Mouse (Mus musculus): ENCODE data around the gene Ptpn3. TPM values are rescaled to one million over a fixed set of nuclear protein-coding genes. Genes with fewer than 3 reads are reported as not detected.

Ptpn3 gene
- total RNA-seq, 4 experiments from 2014 or later, result 37.5 to 55.7 (median 44.6) TPM

GRCm38 (mm10) chr4:57168277-57168676 is 133.4 kb downstream of the Ptpn3 start:
- DNase-seq (ENCODE audit: low spot score), result no peak

- DNase-seq (ENCODE audit: low spot score), result no peak
Measured at GRCm38 (mm10) chr4:57166922-57167870, 134.4 kb downstream of the Ptpn3 start.

- DNase-seq (ENCODE audit: low spot score), result no peak
Measured at GRCm38 (mm10) chr4:57165654-57166053, 136.0 kb downstream of the Ptpn3 start.

- DNase-seq (ENCODE audit: low spot score), result no peak
Measured at GRCm38 (mm10) chr4:57164578-57165210, 136.9 kb downstream of the Ptpn3 start.

- DNase-seq (ENCODE audit: low spot score), result no peak
Measured at GRCm38 (mm10) chr4:57162789-57163722, 138.6 kb downstream of the Ptpn3 start.

GRCm38 (mm10) chr4:57160571-57160970 is 141.1 kb downstream of the Ptpn3 start:
- no peak for DNase-seq (ENCODE audit: low spot score)

- DNase-seq (ENCODE audit: low spot score), result no peak
Measured at GRCm38 (mm10) chr4:57156549-57157169, 145.0 kb downstream of the Ptpn3 start.

- no peak for DNase-seq (ENCODE audit: low spot score)
Measured at GRCm38 (mm10) chr4:57153838-57154237, 147.8 kb downstream of the Ptpn3 start.

- DNase-seq (ENCODE audit: low spot score), result peak; percentile 36
Measured at GRCm38 (mm10) chr4:57153068-57153835, 148.4 kb downstream of the Ptpn3 start.

- DNase-seq (ENCODE audit: low spot score), result no peak
Measured at GRCm38 (mm10) chr4:57148182-57148581, 153.5 kb downstream of the Ptpn3 start.

GRCm38 (mm10) chr4:57143026-57143937 is 158.4 kb downstream of the Ptpn3 start, which contains the start of gene Epb41l4b:
Epb41l4b (minus strand) TSS chr4:57143437.
- DNase-seq (ENCODE audit: low spot score), result peak; percentile 36

GRCm38 (mm10) chr4:57142374-57143025 is 159.1 kb downstream of the Ptpn3 start:
- DNase-seq (ENCODE audit: low spot score), result no peak

GRCm38 (mm10) chr4:57141908-57142361 is 159.7 kb downstream of the Ptpn3 start:
- no peak for DNase-seq (ENCODE audit: low spot score)

GRCm38 (mm10) chr4:57140992-57141717 is 160.5 kb downstream of the Ptpn3 start:
- no peak for DNase-seq (ENCODE audit: low spot score)

Data from heart, adult 8-10 months (tissue).